Mouse (Mus musculus) lung, postnatal 0 days (tissue): ENCODE measurements around the gene Leap2. TPM values are rescaled to one million over a fixed set of nuclear protein-coding genes. Genes with fewer than 3 reads are reported as not detected.

Experiments
- ATAC-seq: fragments of 200-750 bp; cut with Nextera tagmentation; 2 replicates; pipeline ENCODE4 v1.8.0; 2017; ENCODE audit warnings: moderate library complexity
- DNase-seq: peaks from one replicate; pipeline ENCODE4 v3.0.0-alpha.2; 2016; ENCODE audit warnings: low spot score
- H3K27ac ChIP-seq: fragments of 300-500 bp; sonication (generic); 2 replicates; pipeline ENCODE4 v1.5.1; 2014; ENCODE audit warnings: antibody characterized with exemption, mild to moderate bottlenecking, low read length, mixed read lengths
- H3K27me3 ChIP-seq: fragments of 300-500 bp; sonication (generic); replicated peaks from 2 replicates; pipeline ENCODE4 v1.6.1; 2014; ENCODE audit warnings: low read length, mixed read lengths; ENCODE audit not compliant: insufficient read depth
- H3K36me3 ChIP-seq: fragments of 300-500 bp; sonication (generic); 2 replicates; pipeline ENCODE4 v1.6.1; 2014; ENCODE audit warnings: low read length, mixed read lengths; ENCODE audit not compliant: insufficient read depth
- H3K4me1 ChIP-seq: fragments of 300-500 bp; sonication (generic); 2 replicates; pipeline ENCODE4 v1.6.1; 2014; ENCODE audit warnings: antibody characterized with exemption, low read depth, low read length, mixed read lengths; ENCODE audit not compliant: insufficient read depth
- H3K4me2 ChIP-seq: fragments of 300-500 bp; sonication (generic); replicated peaks from 2 replicates; pipeline ENCODE4 v1.6.1; 2014; ENCODE audit warnings: low read depth, mild to moderate bottlenecking, low read length, moderate library complexity, mixed read lengths
- H3K4me3 ChIP-seq: fragments of 300-500 bp; sonication (generic); 2 replicates; pipeline ENCODE4 v1.5.1; 2014; ENCODE audit warnings: low read depth, low read length
- H3K9ac ChIP-seq: fragments of 300-500 bp; sonication (generic); replicated peaks from 2 replicates; pipeline ENCODE4 v1.6.1; 2014; ENCODE audit warnings: low read depth, mild to moderate bottlenecking
- H3K9me3 ChIP-seq: fragments of 300-500 bp; sonication (generic); 2 replicates; pipeline ENCODE4 v1.6.1; 2016; ENCODE audit warnings: low read length, mixed read lengths
- CTCF ChIP-seq: IDR thresholded peaks from 2 replicates; pipeline ENCODE4 v1.5.1; 2016; ENCODE audit warnings: antibody characterized with exemption, mild to moderate bottlenecking
- EP300 ChIP-seq: IDR thresholded peaks from 2 replicates; pipeline ENCODE4 v1.6.1; 2016; ENCODE audit warnings: antibody characterized with exemption, mild to moderate bottlenecking, control low read depth
- WGBS: fragments of 180-500 bp; shearing (Covaris S2); extraction: QIAGEN DNeasy Blood & Tissue Kit; methylation state at CpG from one replicate; pipeline ENCODE4 v1.1.7; 2014; 5-methylcytosine and 5-hydroxymethylcytosine counted together
- polyA plus RNA-seq: library from polyadenylated mRNA; unstranded; fragments of >200 nt; fragmentation: Nextera tagmentation; extraction: Ambion mirVana; gene quantifications from 2 replicates; pipeline ENCODE4 v1.2.1, GENCODE M21; 2015

The Leap2 gene
- polyA plus RNA-seq, 1 experiment from 2014 or later: not detected

- Histone ChIP-seq H3K36me3 (no peaks in the 10 kb centered on the region), H3K4me2 (no peak overlapping the region), H3K9me3 (no peaks in the 10 kb centered on the region), H3K4me3 (no peak overlapping the region), H3K4me1 (0 out of 2 replicates have a peak, but pooled peaks cover 2% of the 10 kb centered on the region), H3K27ac (no peak overlapping the region), H3K27me3 (no peaks in the 10 kb centered on the region), H3K9ac (no peak overlapping the region)
- DNase-seq (no peak), ATAC-seq (no peak)
- WGBS: 93% methylated on average over 8 of the region's 8 CpGs
- TF ChIP-seq EP300 (no peak), CTCF (no peak)
These were observed 25.0 kb upstream of the Leap2 start for GRCm38 (mm10) chr11:53447996-53448395.

GRCm38 (mm10) chr11:53446183-53446582 lies 23.2 kb upstream of the Leap2 start:
- Histone ChIP-seq H3K27ac (no peak overlapping the region), H3K9ac (no peak overlapping the region), H3K4me2 (no peak overlapping the region), H3K4me1 (0 out of 2 replicates have a peak, but pooled peaks cover 2% of the 10 kb centered on the region), H3K36me3 (no peaks in the 10 kb centered on the region), H3K9me3 (no peaks in the 10 kb centered on the region), H3K4me3 (no peak overlapping the region), H3K27me3 (no peaks in the 10 kb centered on the region)
- 57% methylated on average over 13 of the region's 13 CpGs for WGBS
- ATAC-seq: no peak
- DNase-seq: no peak
- no peak for TF ChIP-seq CTCF
- no peak for TF ChIP-seq EP300

- Histone ChIP-seq H3K9ac (no peak overlapping the region), H3K4me1 (0 out of 2 replicates have a peak, but pooled peaks cover 2% of the 10 kb centered on the region), H3K4me2 (no peak overlapping the region), H3K27ac (no peak overlapping the region), H3K36me3 (no peaks in the 10 kb centered on the region), H3K9me3 (no peaks in the 10 kb centered on the region), H3K4me3 (no peak overlapping the region), H3K27me3 (no peaks in the 10 kb centered on the region)
- WGBS: 53% methylated on average over 13 of the region's 13 CpGs
- DNase-seq: no peak
- TF ChIP-seq EP300 (no peak), CTCF (no peak)
- no peak for ATAC-seq
These were observed 22.6 kb upstream of the Leap2 start for GRCm38 (mm10) chr11:53445562-53445961.

GRCm38 (mm10) chr11:53443861-53444260 lies 20.9 kb upstream of the Leap2 start:
- TF ChIP-seq CTCF: peak; percentile 75
- TF ChIP-seq EP300: no peak
- no peaks in the 10 kb centered on the region for H3K4me1 ChIP-seq
- WGBS: 32% methylated on average over 6 of the region's 6 CpGs
- no peak overlapping the region for H3K4me3 ChIP-seq
- H3K9me3 ChIP-seq: no peaks in the 10 kb centered on the region
- no peaks in the 10 kb centered on the region for H3K36me3 ChIP-seq
- DNase-seq (no peak), ATAC-seq (0 out of 2 replicates have a peak, but pooled peaks have one; percentile 19)
- H3K27me3 ChIP-seq: no peaks in the 10 kb centered on the region
- no peak overlapping the region for H3K9ac ChIP-seq
- no peak overlapping the region for H3K27ac ChIP-seq
- no peak overlapping the region for H3K4me2 ChIP-seq

GRCm38 (mm10) chr11:53441921-53442320 lies 19.0 kb upstream of the Leap2 start:
- Histone ChIP-seq H3K4me2 (no peak overlapping the region), H3K27ac (no peak overlapping the region)

GRCm38 (mm10) chr11:53436338-53436737 lies 13.4 kb upstream of the Leap2 start:
- no peak for TF ChIP-seq EP300
- no peak for TF ChIP-seq CTCF
- no peak for ATAC-seq
- no peaks in the 10 kb centered on the region for H3K27me3 ChIP-seq

More at GRCm38 (mm10) chr11:53441921-53442320, 19.0 kb upstream of the Leap2 start:
- Histone ChIP-seq H3K4me3 (no peak overlapping the region), H3K9ac (no peak overlapping the region), H3K4me1 (no peaks in the 10 kb centered on the region), H3K27me3 (no peaks in the 10 kb centered on the region), H3K9me3 (no peaks in the 10 kb centered on the region), H3K36me3 (no peaks in the 10 kb centered on the region)
- ATAC-seq: no peak
- 11% methylated on average over 12 of the region's 12 CpGs for WGBS
- TF ChIP-seq EP300 (no peak), CTCF (no peak)
- no peak for DNase-seq

GRCm38 (mm10) chr11:53435504-53435903 lies 12.5 kb upstream of the Leap2 start:
- DNase-seq (no peak), ATAC-seq (no peak)
- H3K4me3 ChIP-seq: no peak overlapping the region
- no peaks in the 10 kb centered on the region for H3K27me3 ChIP-seq
- H3K9ac ChIP-seq: no peak overlapping the region
- WGBS: 77% methylated on average over 8 of the region's 8 CpGs
- no peaks in the 10 kb centered on the region for H3K9me3 ChIP-seq
- H3K27ac ChIP-seq: no peak overlapping the region
- 0 out of 2 replicates have a peak, but pooled peaks cover 4% of the 10 kb centered on the region for H3K4me1 ChIP-seq
- no peak for TF ChIP-seq CTCF
- TF ChIP-seq EP300: no peak
- no peaks in the 10 kb centered on the region for H3K36me3 ChIP-seq
- no peak overlapping the region for H3K4me2 ChIP-seq

More at GRCm38 (mm10) chr11:53436338-53436737, 13.4 kb upstream of the Leap2 start:
- Histone ChIP-seq H3K4me2 (no peak overlapping the region), H3K4me1 (0 out of 2 replicates have a peak, but pooled peaks cover 4% of the 10 kb centered on the region), H3K27ac (no peak overlapping the region), H3K9me3 (no peaks in the 10 kb centered on the region), H3K36me3 (no peaks in the 10 kb centered on the region), H3K4me3 (no peak overlapping the region), H3K9ac (no peak overlapping the region)
- DNase-seq: no peak
- WGBS: 70% methylated on average over 6 of the region's 6 CpGs
